Mouse (Mus musculus) forebrain, embryonic 15.5 days (tissue): ENCODE results near the gene Adgrf3. TPM values are rescaled to one million over a fixed set of nuclear protein-coding genes. Genes with fewer than 3 reads are reported as not detected.

Experiments used
- microRNA counts: library from miRNA; unstranded; fragments of <30 nt; microRNA quantifications from one replicate; lab custom pipeline; 2016
- microRNA-seq: library from miRNA; unstranded; fragments of <30 nt; microRNA quantifications from one replicate; pipeline ENCODE4, GENCODE M21; 2016
- polyA plus RNA-seq: library from polyadenylated mRNA; unstranded; fragments of >200 nt; fragmentation: Nextera tagmentation; extraction: Ambion mirVana; gene quantifications from 2 replicates; pipeline ENCODE4 v1.2.1, GENCODE M21; 2015

Gene Adgrf3
- polyA plus RNA-seq, 1 experiment from 2014 or later, result not detected

MicroRNA genes within 50 kb of the gene (microRNA counts, 519-probe panel; counts per million panel counts)
- microRNA mmu-miR-1960 (lab: Ali Mortazavi, UCI), result 1,871 counts per million, percentile 18 among the panel's probes with 10 or more counts

Small RNAs within 50 kb of the gene (microRNA-seq; reads per million reads assigned to microRNA genes)
- not detected for gene Mir1960

Other genes with a start within 250 kb of the Adgrf3 start
- gene Il6, start 192.6 kb downstream of the Adgrf3 start, polyA plus RNA-seq, result not detected in 2 replicates
- gene Tyms, start 132.1 kb downstream of the Adgrf3 start, polyA plus RNA-seq, result 99.2 and 114 TPM in 2 replicates
- gene Garem2, start 100.6 kb downstream of the Adgrf3 start, polyA plus RNA-seq, result 12.7 and 12.8 TPM in 2 replicates
- gene 3110082J24Rik, start 99.6 kb downstream of the Adgrf3 start, polyA plus RNA-seq, result 2.9 and 3.1 TPM in 2 replicates
- 73.9 and 79.7 TPM in 2 replicates for gene Hadha, start 50.6 kb downstream of the Adgrf3 start, polyA plus RNA-seq
- 65.2 and 73.6 TPM in 2 replicates for gene Hadhb, start 50.5 kb downstream of the Adgrf3 start, polyA plus RNA-seq
- 25.8 and 26.4 TPM in 2 replicates for gene Selenoi, start 26.9 kb upstream of the Adgrf3 start, polyA plus RNA-seq
- gene Drc1, start 75.7 kb upstream of the Adgrf3 start, polyA plus RNA-seq, result 5.3 and 6.8 TPM in 2 replicates